Mouse (Mus musculus) lung, embryonic 16.5 days (tissue): ENCODE results near the gene Pnck. TPM values are rescaled to one million over a fixed set of nuclear protein-coding genes. Genes with fewer than 3 reads are reported as not detected.

Experiments used
- ATAC-seq: fragments of 200-750 bp; cut with Nextera tagmentation; 2 replicates; pipeline ENCODE4 v1.8.0; 2017; ENCODE audit warnings: low read depth, mild to moderate bottlenecking, moderate library complexity
- H3K27ac ChIP-seq: fragments of 300-500 bp; sonication (generic); 2 replicates; pipeline ENCODE4 v1.5.1; 2014; ENCODE audit warnings: mild to moderate bottlenecking, control low read depth, low read length
- H3K27me3 ChIP-seq: fragments of 300-500 bp; sonication (generic); 2 replicates; pipeline ENCODE4 v1.6.1; 2014; ENCODE audit warnings: low read depth, low read length, mixed read lengths; ENCODE audit not compliant: control insufficient read depth, insufficient read depth
- H3K36me3 ChIP-seq: fragments of 300-500 bp; sonication (generic); 2 replicates; pipeline ENCODE4 v1.6.1; 2014; ENCODE audit warnings: low read length; ENCODE audit not compliant: control insufficient read depth, insufficient read depth
- H3K4me1 ChIP-seq: fragments of 300-500 bp; sonication (generic); replicated peaks from 2 replicates; pipeline ENCODE4 v1.6.1; 2014; ENCODE audit warnings: low read length, mixed read lengths; ENCODE audit not compliant: control insufficient read depth, insufficient read depth
- H3K4me2 ChIP-seq: fragments of 300-500 bp; sonication (generic); 2 replicates; pipeline ENCODE4 v1.6.1; 2014; ENCODE audit warnings: low read depth, low read length, control low read depth
- H3K4me3 ChIP-seq: fragments of 300-500 bp; sonication (generic); 2 replicates; pipeline ENCODE4 v1.5.1; 2014; ENCODE audit warnings: mild to moderate bottlenecking, low read length, control low read depth
- H3K9ac ChIP-seq: fragments of 300-500 bp; sonication (generic); 2 replicates; pipeline ENCODE4 v1.6.1; 2014; ENCODE audit warnings: low read length, control low read depth
- H3K9me3 ChIP-seq: fragments of 300-500 bp; sonication (generic); 2 replicates; pipeline ENCODE4 v1.6.1; 2016; ENCODE audit warnings: low read length; ENCODE audit not compliant: control insufficient read depth
- WGBS: fragments of 180-500 bp; shearing (Covaris S2); extraction: QIAGEN DNeasy Blood & Tissue Kit; methylation state at CpG from one replicate; pipeline ENCODE4 v1.1.7; 2014; 5-methylcytosine and 5-hydroxymethylcytosine counted together
- polyA plus RNA-seq: library from polyadenylated mRNA; unstranded; fragments of >200 nt; fragmentation: Nextera tagmentation; extraction: Ambion mirVana; gene quantifications from 2 replicates; pipeline ENCODE4 v1.2.1, GENCODE M21; 2015

Gene Pnck
- polyA plus RNA-seq, 1 experiment from 2014 or later = 16.3 TPM

DNA sequence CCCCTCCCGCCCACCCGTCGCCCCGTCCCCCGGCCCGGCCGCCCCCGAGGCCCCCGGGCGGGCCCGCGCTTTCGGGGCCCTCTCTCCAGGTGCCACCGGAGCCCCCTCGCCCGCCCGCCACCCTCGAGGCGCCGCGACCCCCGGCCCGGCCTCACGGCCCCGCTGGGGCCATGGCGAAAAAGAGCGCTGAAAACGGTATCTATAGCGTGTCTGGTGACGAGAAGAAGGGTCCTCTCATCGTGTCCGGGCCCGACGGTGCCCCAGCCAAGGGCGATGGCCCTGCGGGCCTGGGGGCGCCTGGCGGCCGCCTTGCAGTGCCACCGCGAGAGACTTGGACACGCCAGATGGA is 13.7 kb upstream of the Pnck start:
- WGBS = 5% methylated on average over 14 of the region's 42 CpGs
- Histone ChIP-seq H3K4me3 (peak overlapping the region; percentile 61), H3K27me3 (no peaks in the 10 kb centered on the region), H3K27ac (peak overlapping the region; percentile 39; the same call in 1 of the 2 replicates), H3K4me2 (peak overlapping the region; percentile 68), H3K9me3 (no peaks in the 10 kb centered on the region), H3K4me1 (peaks cover 7% of the 10 kb centered on the region; the same call in 1 of the 2 replicates), H3K9ac (peak overlapping the region; percentile 82), H3K36me3 (0 out of 2 replicates have a peak, but pooled peaks cover 3% of the 10 kb centered on the region)
- ATAC-seq = peak; percentile 6; the same call in 1 of the 2 replicates

DNA sequence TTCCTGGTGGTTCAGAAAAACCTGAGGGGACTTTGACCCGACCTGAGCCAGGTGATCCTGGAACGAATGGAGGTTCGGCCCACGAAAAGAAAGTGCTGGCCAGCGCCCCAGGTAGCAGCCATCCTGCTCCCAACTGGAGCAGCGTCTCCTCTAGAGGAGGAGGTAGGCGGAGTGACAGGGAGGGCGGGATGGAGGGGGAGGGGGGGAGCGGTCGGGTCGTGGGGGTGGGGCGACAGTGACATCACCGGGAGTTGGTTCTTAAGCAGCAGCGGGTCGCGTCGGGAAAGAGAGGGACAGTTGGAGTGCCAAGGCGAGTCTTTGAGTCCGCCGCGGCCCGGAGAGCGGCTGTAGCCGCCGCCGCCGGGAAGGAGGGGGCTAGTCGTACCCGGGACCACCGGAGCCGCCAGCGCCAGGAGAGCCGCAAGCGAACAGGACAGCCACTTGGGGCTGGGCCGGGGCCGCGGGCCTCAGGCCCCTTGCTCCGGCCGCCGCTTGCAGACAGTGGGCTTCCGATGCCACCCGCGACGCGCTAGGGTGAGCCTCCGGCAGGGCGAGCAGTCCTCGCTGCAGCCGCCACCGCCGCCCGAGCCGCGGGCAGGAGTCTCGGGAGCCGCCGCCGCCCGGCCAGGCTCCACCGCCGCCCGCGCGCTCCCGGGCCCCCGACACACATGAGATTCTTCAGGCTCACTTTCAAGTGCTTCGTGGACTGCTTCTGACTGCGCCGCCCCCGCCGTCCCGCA is 13.1 kb upstream of the Pnck start, which contains the start of gene Slc6a8:
TSS of gene Slc6a8 (plus strand) at position 272 of the 740 bp plus-strand sequence.
- peak; percentile 86 for ATAC-seq
- Histone ChIP-seq H3K9me3 (no peaks in the 10 kb centered on the region), H3K27ac (peak within 1 kb of the TSS; percentile 39; the same call in 1 of the 2 replicates), H3K4me2 (peak within 1 kb of the TSS; percentile 68), H3K36me3 (0 out of 2 replicates have a peak, but pooled peaks cover 3% of the 10 kb centered on the region), H3K4me1 (peaks cover 7% of the 10 kb centered on the region; the same call in 1 of the 2 replicates), H3K27me3 (no peaks in the 10 kb centered on the region), H3K4me3 (peak within 1 kb of the TSS; percentile 61), H3K9ac (peak within 1 kb of the TSS; percentile 82)
- 11% methylated on average over 37 of the region's 72 CpGs for WGBS

- 56% methylated on average over 4 of the region's 4 CpGs for WGBS
- no peak overlapping the region for H3K27ac ChIP-seq
- peak; percentile 56; the same call in 1 of the 2 replicates for ATAC-seq
- no peaks in the 10 kb centered on the region for H3K27me3 ChIP-seq
- H3K4me2 ChIP-seq = no peak overlapping the region
- H3K4me3 ChIP-seq = no peak overlapping the region; the same call in 1 of the 2 replicates
- H3K9ac ChIP-seq = no peak overlapping the region
- peaks cover 7% of the 10 kb centered on the region; the same call in 1 of the 2 replicates for H3K4me1 ChIP-seq
- H3K36me3 ChIP-seq = 0 out of 2 replicates have a peak, but pooled peaks cover 3% of the 10 kb centered on the region
- H3K9me3 ChIP-seq = no peaks in the 10 kb centered on the region
Measured at GRCm38 (mm10) chrX:73672031-73672431, 12.1 kb upstream of the Pnck start.

- no peaks in the 10 kb centered on the region for H3K27me3 ChIP-seq
- no peak overlapping the region for H3K27ac ChIP-seq
- no peak overlapping the region for H3K4me2 ChIP-seq
- H3K9me3 ChIP-seq = no peaks in the 10 kb centered on the region
- H3K9ac ChIP-seq = no peak overlapping the region
- H3K36me3 ChIP-seq = no peaks in the 10 kb centered on the region
- no peaks in the 10 kb centered on the region for H3K4me1 ChIP-seq
- H3K4me3 ChIP-seq = no peak overlapping the region
- ATAC-seq = no peak
Measured at GRCm38 (mm10) chrX:73663143-73663542, 3.2 kb upstream of the Pnck start.

- peak overlapping the region; percentile 64 for H3K9ac ChIP-seq
- H3K4me1 ChIP-seq = no peaks in the 10 kb centered on the region
- H3K4me2 ChIP-seq = peak overlapping the region; percentile 71
- ATAC-seq = no peak
- H3K36me3 ChIP-seq = no peaks in the 10 kb centered on the region
- no peaks in the 10 kb centered on the region for H3K27me3 ChIP-seq
- no peaks in the 10 kb centered on the region for H3K9me3 ChIP-seq
- H3K4me3 ChIP-seq = peak overlapping the region; percentile 50
- no peak overlapping the region for H3K27ac ChIP-seq
- 63% methylated on average over 3 of the region's 3 CpGs for WGBS
Measured at GRCm38 (mm10) chrX:73660284-73660665, 358 bp upstream of the Pnck start.

GRCm38 (mm10) chrX:73658936-73659574 is 862 bp downstream of the Pnck start:
- H3K9me3 ChIP-seq = no peaks in the 10 kb centered on the region
- WGBS = 53% methylated on average over 12 of the region's 13 CpGs
- H3K27me3 ChIP-seq = no peaks in the 10 kb centered on the region
- no peaks in the 10 kb centered on the region for H3K36me3 ChIP-seq
- peak; percentile 31; the same call in 1 of the 2 replicates for ATAC-seq
- H3K27ac ChIP-seq = no peak overlapping the region
- H3K4me2 ChIP-seq = peak overlapping the region; percentile 71
- peak overlapping the region; percentile 64; the same call in 1 of the 2 replicates for H3K9ac ChIP-seq
- H3K4me1 ChIP-seq = no peaks in the 10 kb centered on the region
- H3K4me3 ChIP-seq = peak overlapping the region; percentile 50

DNA sequence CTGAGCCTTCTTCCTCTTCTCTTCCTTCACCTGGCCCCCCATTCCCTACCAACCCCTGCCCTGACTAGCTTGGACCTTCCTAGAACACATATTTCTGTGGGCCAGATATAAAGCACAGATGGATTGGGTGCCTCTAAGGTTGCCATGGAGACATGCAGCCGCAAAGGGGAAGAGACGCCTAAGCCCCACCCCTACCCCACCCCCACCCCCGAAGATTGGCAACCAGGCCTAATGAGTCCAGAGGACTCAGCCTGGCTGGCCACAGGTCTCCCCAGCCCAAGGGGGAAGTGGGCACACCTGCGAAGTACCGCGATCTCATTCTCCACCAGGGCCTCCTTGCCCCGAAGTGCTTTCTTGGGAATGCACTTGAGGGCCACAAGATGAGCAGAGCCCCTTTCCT is 1.5 kb downstream of the Pnck start:
- H3K4me3 ChIP-seq = no peak overlapping the region
- WGBS = 43% methylated on average over 7 of the region's 7 CpGs
- H3K9ac ChIP-seq = no peak overlapping the region
- no peaks in the 10 kb centered on the region for H3K9me3 ChIP-seq
- H3K36me3 ChIP-seq = no peaks in the 10 kb centered on the region
- H3K27ac ChIP-seq = no peak overlapping the region
- no peaks in the 10 kb centered on the region for H3K27me3 ChIP-seq
- ATAC-seq = no peak
- no peak overlapping the region for H3K4me2 ChIP-seq
- no peaks in the 10 kb centered on the region for H3K4me1 ChIP-seq

- 51% methylated on average over 3 of the region's 3 CpGs for WGBS
- Histone ChIP-seq H3K27me3 (no peaks in the 10 kb centered on the region), H3K4me1 (no peaks in the 10 kb centered on the region), H3K4me2 (no peak overlapping the region), H3K4me3 (no peak overlapping the region), H3K27ac (no peak overlapping the region), H3K36me3 (no peaks in the 10 kb centered on the region), H3K9me3 (no peaks in the 10 kb centered on the region), H3K9ac (no peak overlapping the region)
- 0 out of 2 replicates have a peak, but pooled peaks have one; percentile 24 for ATAC-seq
Measured at GRCm38 (mm10) chrX:73655529-73655928, 4.4 kb downstream of the Pnck start.

- no peak overlapping the region for H3K9ac ChIP-seq
- no peaks in the 10 kb centered on the region for H3K36me3 ChIP-seq
Measured at GRCm38 (mm10) chrX:73654177-73654576, 5.7 kb downstream of the Pnck start.

More at GRCm38 (mm10) chrX:73654177-73654576, 5.7 kb downstream of the Pnck start:
- Histone ChIP-seq H3K4me1 (no peaks in the 10 kb centered on the region), H3K27ac (no peak overlapping the region), H3K4me3 (no peak overlapping the region), H3K9me3 (no peaks in the 10 kb centered on the region), H3K27me3 (no peaks in the 10 kb centered on the region), H3K4me2 (no peak overlapping the region)
- peak; percentile 62 for ATAC-seq
- WGBS = 19% methylated on average over 6 of the region's 6 CpGs
